Mouse (Mus musculus): ENCODE data around the gene Tapt1.

DNA sequence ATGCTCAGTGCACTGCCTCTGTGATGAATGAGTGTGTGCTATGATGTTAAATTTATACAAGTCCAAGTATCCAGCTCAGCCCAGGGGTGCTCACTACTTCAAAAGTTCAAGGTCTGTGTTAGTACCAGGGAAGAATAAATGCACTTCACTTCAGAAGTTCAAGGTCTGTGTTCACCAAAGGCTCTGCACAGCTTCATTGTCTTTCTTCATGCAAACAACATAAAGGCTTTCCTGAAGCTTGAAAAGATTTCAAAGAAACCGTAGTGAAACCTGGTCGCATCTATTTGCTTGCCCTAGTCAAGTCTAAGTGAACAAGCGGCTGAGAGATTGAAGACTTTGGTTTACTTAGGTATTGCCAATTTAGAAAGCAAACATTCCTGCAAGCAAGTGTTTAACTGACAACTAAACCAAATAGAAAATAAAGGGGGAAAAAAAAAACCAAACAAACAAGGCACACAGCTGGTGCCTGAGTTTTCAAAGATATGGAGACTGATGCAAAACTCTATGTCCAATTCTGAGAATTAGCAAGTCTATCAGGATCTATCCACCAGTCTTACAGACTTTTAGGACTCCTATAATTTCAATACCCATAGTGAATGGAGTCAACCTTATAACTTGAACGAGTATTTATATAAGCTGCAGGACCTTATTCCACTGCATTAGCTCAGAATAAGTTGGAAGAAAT lies 1.4 kb downstream of the Tapt1 start:
- TF ChIP-seq POLR2A (IDR thresholded peaks at IDR 0.05; ENCODE audit: insufficient read length, low read depth) (no peak), E2F4 (IDR thresholded peaks at IDR 0.05; ENCODE audit: insufficient read depth) (no peak), TCF12 (IDR thresholded peaks at IDR 0.05; ENCODE audit: insufficient read depth, poor library complexity, severe bottlenecking) (no peak), MYOD1 (IDR thresholded peaks at IDR 0.05; ENCODE audit: control insufficient read depth in 1 of 3, insufficient read length in 2 of 3, low read depth in 2 of 3) (no peak), USF1 (IDR thresholded peaks at IDR 0.05; ENCODE audit: low read depth) (no peak), MYOG (IDR thresholded peaks at IDR 0.05; ENCODE audit: control insufficient read depth in 1 of 3, insufficient read depth in 1 of 3, insufficient read length in 2 of 3, low read depth in 2 of 3) (no peak)

Data from myocyte (in vitro differentiated cells).